In genomic region chr1:134955637-134956176, GRCm38 (mm10) we compare ENCODE assay signal across 8 mouse cellular contexts. TPM values are rescaled to one million over a fixed set of nuclear protein-coding genes. Genes with fewer than 3 reads are reported as not detected.
DNase-seq lines count a peak whose midpoint lies in the region; ATAC-seq and TF ChIP-seq lines count a peak whose summit lies in the region.

Gene Ppp1r12b, minus strand, starts transcription at chr1:134955942.

- no peaks in the 10 kb centered on the region for H3K9me3 ChIP-seq in hindbrain, postnatal 0 days (ENCODE audit: low read length)

- WGBS in hindbrain, postnatal 0 days = under 1% methylated on average over 39 of the region's 39 CpGs

- peak within 1 kb of the TSS; percentile 76 for H3K4me2 ChIP-seq in hindbrain, postnatal 0 days (ENCODE audit: low read depth, low read length)

- DNase-seq in ZHBTc4 (ENCODE audit: low read depth, low spot score) = peak; percentile 100
- DNase-seq in gastrocnemius, adult 2 months = peak; percentile 98
- DNase-seq in hindbrain, postnatal 0 days (ENCODE audit: low spot score) = peak; percentile 99
- peak; percentile 94 to 96 for DNase-seq in left cerebral cortex, adult 2 months (ENCODE audit: extremely low spot score in 1 of 2, low spot score in 2 of 2)
- DNase-seq in right cerebral cortex, adult 2 months (ENCODE audit: low spot score in 2 of 2) = peak; percentile 97 to 98
- peak; percentile 97 for DNase-seq in urinary bladder, postnatal 14 days (ENCODE audit: low spot score)

- H3K4me1 ChIP-seq in hindbrain, postnatal 0 days (ENCODE audit: insufficient read depth, low read length) = no peaks in the 10 kb centered on the region

- H3K27ac ChIP-seq in gastrocnemius, adult 2 months = peak within 1 kb of the TSS; percentile 99
- peak within 1 kb of the TSS; percentile 87 for H3K27ac ChIP-seq in hindbrain, postnatal 0 days
- peak within 1 kb of the TSS; percentile 95 for H3K27ac ChIP-seq in left cerebral cortex, adult 2 months

- peak within 1 kb of the TSS; percentile 72 for H3K9ac ChIP-seq in hindbrain, postnatal 0 days (replicated peaks; ENCODE audit: low read length)

- TF ChIP-seq CTCF in gastrocnemius, adult 2 months (IDR thresholded peaks at IDR 0.05) = peak; percentile 39
- peak; percentile 61 for TF ChIP-seq CTCF in hindbrain, postnatal 0 days (IDR thresholded peaks at IDR 0.05; ENCODE audit: low read depth)
- TF ChIP-seq CTCF in left cerebral cortex, adult 2 months (IDR thresholded peaks at IDR 0.05) = peak; percentile 49

- H3K27me3 ChIP-seq in hindbrain, postnatal 0 days (ENCODE audit: insufficient read depth, low read length) = no peaks in the 10 kb centered on the region

- H3K36me3 ChIP-seq in hindbrain, postnatal 0 days (ENCODE audit: insufficient read depth, low read length) = no peaks in the 10 kb centered on the region

- H3K4me3 ChIP-seq in gastrocnemius, adult 2 months = peak within 1 kb of the TSS; percentile 92
- peak within 1 kb of the TSS; percentile 88 for H3K4me3 ChIP-seq in hindbrain, postnatal 0 days (ENCODE audit: low read length)
- H3K4me3 ChIP-seq in left cerebral cortex, adult 2 months = peak within 1 kb of the TSS; percentile 88

- intact Hi-C loops in gastrocnemius, adult 2 months (cut with DNase I) = loop anchor here (1.0 to 5.0 kb wide), 4 partner anchors 23 to 98 kb away; no protein-coding TSS in a partner anchor
- intact Hi-C loops in left cerebral cortex, adult 2 months (cut with DNase I) = loop anchor here (2.0 kb wide), 1 partner anchor 47 kb away; no protein-coding TSS in a partner anchor

- peak; percentile 99 for ATAC-seq in common myeloid progenitor, adult 5-6 weeks (replicated peaks; ENCODE audit: low read depth, poor library complexity, severe bottlenecking)
- peak; percentile 99 for ATAC-seq in hindbrain, postnatal 0 days
- peak; percentile 99 for ATAC-seq in megakaryocyte, adult 5-6 weeks (ENCODE audit: poor library complexity, severe bottlenecking)

RNA-seq across cellular contexts. Expression of gene Ppp1r12b, which starts in this region (rescaled TPM):
- total RNA-seq in common myeloid progenitor, adult 5-6 weeks (2017) = 7.3 and 9.0 TPM in 2 replicates
- 100 to 1,000 TPM; 172 to 212 TPM for total RNA-seq in gastrocnemius, adult 2 months (2021)
- total RNA-seq in hindbrain, postnatal 0 days (2014; rRNA removed) = 26.6 and 36.6 TPM in 2 replicates
- polyA plus RNA-seq in hindbrain, postnatal 0 days (2015; fragmentation: Nextera tagmentation; extraction: Ambion mirVana) = 12.5 and 12.9 TPM in 2 replicates
- total RNA-seq in left cerebral cortex, adult 2 months (2021) = 10 to 100 TPM; 80.2 to 82.0 TPM
- 3.7 and 5.0 TPM in 2 replicates for total RNA-seq in megakaryocyte, adult 5-6 weeks (2015)
- 4.4 and 4.6 TPM in 2 replicates for total RNA-seq in megakaryocyte, adult 5-6 weeks (2017)

Comparison
In these comparisons a context has a peak if more than half of its experiments do, and no peak if none do; other contexts are left out.
1. Peak in every context shown above with its lines: DNase-seq, ATAC-seq, H3K4me3 ChIP-seq and H3K27ac ChIP-seq.